In the genomic region with DNA sequence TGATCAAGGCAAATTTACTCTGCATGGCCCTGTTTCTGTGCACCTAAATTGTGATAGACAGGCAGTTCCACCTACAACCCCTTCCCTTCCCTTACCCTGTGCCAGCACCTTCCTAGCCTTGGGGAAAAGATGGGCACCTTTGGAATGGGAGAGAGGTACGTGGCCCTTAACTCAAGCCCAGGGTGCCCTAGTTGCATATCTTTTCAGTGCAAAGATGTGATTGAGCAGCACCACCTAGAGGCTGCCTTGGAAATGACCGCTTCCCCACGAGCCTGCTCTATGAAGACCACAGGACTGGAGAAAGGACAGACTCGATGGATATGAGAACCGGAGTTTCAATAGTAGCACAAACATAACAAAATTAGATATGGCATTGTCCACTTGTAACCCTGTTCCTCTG, we compare ENCODE assay signal across 8 mouse cellular contexts. TPM values are rescaled to one million over a fixed set of nuclear protein-coding genes. Genes with fewer than 3 reads are reported as not detected.
DNase-seq lines count a peak whose midpoint lies in the region; ATAC-seq and TF ChIP-seq lines count a peak whose summit lies in the region.

No protein-coding gene starts in this region.

- no peak overlapping the region for H3K9ac ChIP-seq in heart, postnatal 0 days (replicated peaks; ENCODE audit: low read depth, low read length)
- no peak overlapping the region for H3K9ac ChIP-seq in liver, embryonic 14.5 days (replicated peaks)
- H3K9ac ChIP-seq in neural tube, embryonic 12.5 days = no peak overlapping the region

- H3K4me2 ChIP-seq in heart, postnatal 0 days (ENCODE audit: low read depth, low read length) = no peak overlapping the region
- H3K4me2 ChIP-seq in liver, embryonic 14.5 days (ENCODE audit: low read depth) = no peak overlapping the region
- H3K4me2 ChIP-seq in neural tube, embryonic 12.5 days (replicated peaks) = no peak overlapping the region

- WGBS in heart, postnatal 0 days = 5% methylated on average over 5 of the region's 5 CpGs
- 8% methylated on average over 5 of the region's 5 CpGs for WGBS in liver, embryonic 14.5 days (ENCODE audit: insufficient replicate concordance)
- WGBS in neural tube, embryonic 12.5 days = 17% methylated on average over 5 of the region's 5 CpGs

- H3K9me3 ChIP-seq in heart, postnatal 0 days (replicated peaks; ENCODE audit: control insufficient read depth, low read length) = no peaks in the 10 kb centered on the region
- no peaks in the 10 kb centered on the region for H3K9me3 ChIP-seq in liver, embryonic 14.5 days (ENCODE audit: control insufficient read depth, low read length)
- H3K9me3 ChIP-seq in neural tube, embryonic 12.5 days = no peaks in the 10 kb centered on the region

- no peaks in the 10 kb centered on the region for H3K4me1 ChIP-seq in embryonic fibroblast, embryonic 13.5 days (ENCODE audit: control insufficient read depth, insufficient read depth, low read length)
- H3K4me1 ChIP-seq in heart, postnatal 0 days (ENCODE audit: control insufficient read depth, insufficient read depth) = no peaks in the 10 kb centered on the region
- no peaks in the 10 kb centered on the region for H3K4me1 ChIP-seq in liver, embryonic 14.5 days (replicated peaks; ENCODE audit: control insufficient read depth in 2 of 2, insufficient read depth in 2 of 2, low read length in 1 of 2)
- no peaks in the 10 kb centered on the region for H3K4me1 ChIP-seq in neural tube, embryonic 12.5 days

- H3K27ac ChIP-seq in embryonic fibroblast, embryonic 13.5 days (ENCODE audit: insufficient read depth, low read length) = no peak overlapping the region
- H3K27ac ChIP-seq in heart, postnatal 0 days (ENCODE audit: low read depth) = no peak overlapping the region
- no peak overlapping the region for H3K27ac ChIP-seq in liver, embryonic 14.5 days
- H3K27ac ChIP-seq in neural tube, embryonic 12.5 days = no peak overlapping the region

- no peaks in the 10 kb centered on the region for H3K36me3 ChIP-seq in heart, postnatal 0 days (replicated peaks; ENCODE audit: control insufficient read depth, insufficient read depth, low read length)
- H3K36me3 ChIP-seq in liver, embryonic 14.5 days (replicated peaks; ENCODE audit: control insufficient read depth, insufficient read depth, low read depth) = no peaks in the 10 kb centered on the region
- no peaks in the 10 kb centered on the region for H3K36me3 ChIP-seq in neural tube, embryonic 12.5 days

- no peaks in the 10 kb centered on the region for H3K27me3 ChIP-seq in heart, postnatal 0 days (ENCODE audit: control insufficient read depth, insufficient read depth, low read length)
- H3K27me3 ChIP-seq in liver, embryonic 14.5 days (ENCODE audit: control insufficient read depth, insufficient read depth, low read length) = no peaks in the 10 kb centered on the region
- no peaks in the 10 kb centered on the region for H3K27me3 ChIP-seq in neural tube, embryonic 12.5 days (replicated peaks)

- TF ChIP-seq EP300 in heart, postnatal 0 days (IDR thresholded peaks at IDR 0.05; ENCODE audit: low read depth) = no peak
- no peak for TF ChIP-seq EP300 in liver, embryonic 14.5 days (IDR thresholded peaks at IDR 0.05; ENCODE audit: low read depth)

- TF ChIP-seq CTCF in embryonic fibroblast, embryonic 13.5 days (IDR thresholded peaks at IDR 0.05; ENCODE audit: borderline replicate concordance, insufficient read depth, low read length) = peak; percentile 73; the same call in 1 of the 2 replicates
- TF ChIP-seq CTCF in heart, postnatal 0 days (IDR thresholded peaks at IDR 0.05; ENCODE audit: low read depth) = peak; percentile 87
- peak; percentile 86 for TF ChIP-seq CTCF in liver, embryonic 14.5 days (IDR thresholded peaks at IDR 0.05; ENCODE audit: low read depth)

- ATAC-seq in heart, postnatal 0 days (ENCODE audit: insufficient read depth, low read depth) = peak; percentile 47; the same call in 1 of the 2 replicates
- 0 out of 2 replicates have a peak, but pooled peaks have one; percentile 13 for ATAC-seq in liver, embryonic 14.5 days (ENCODE audit: insufficient read depth)
- 0 out of 2 replicates have a peak, but pooled peaks have one; percentile 58 for ATAC-seq in neural tube, embryonic 12.5 days (ENCODE audit: low FRiP score, low read depth)

- no peak for TF ChIP-seq POLR2A in embryonic fibroblast, embryonic 13.5 days (IDR thresholded peaks at IDR 0.05; ENCODE audit: low read depth, low read length)

- H3K4me3 ChIP-seq in embryonic fibroblast, embryonic 13.5 days (ENCODE audit: insufficient read depth, low read length) = no peak overlapping the region
- H3K4me3 ChIP-seq in heart, postnatal 0 days (ENCODE audit: low read depth, low read length) = no peak overlapping the region
- H3K4me3 ChIP-seq in liver, embryonic 14.5 days (ENCODE audit: insufficient read depth in 1 of 2, low read depth in 2 of 2, low read length in 2 of 2) = no peak overlapping the region
- H3K4me3 ChIP-seq in neural tube, embryonic 12.5 days = no peak overlapping the region

- peak; percentile 83 for DNase-seq in CD4-positive, CD25-positive, alpha-beta regulatory T cell, adult 2 months (ENCODE audit: low read depth, low spot score)
- peak; percentile 29 to 52 for DNase-seq in adrenal gland, postnatal 4 days (ENCODE audit: low spot score in 2 of 2)
- peak; percentile 67 for DNase-seq in heart, postnatal 0 days (ENCODE audit: low spot score)
- peak; percentile 74 to 85 for DNase-seq in kidney, postnatal 25 days
- peak in 1 of 3 experiments; percentile 37 for DNase-seq in liver, embryonic 14.5 days (ENCODE audit: low read depth in 3 of 3, low spot score in 3 of 3)
- peak; percentile 46 for DNase-seq in testis, postnatal 14 days (ENCODE audit: low spot score)

RNA-seq across cellular contexts. Expression of a gene that starts 8.1 kb away (rescaled TPM):
- 10 to 100 TPM; 11.0 to 11.2 TPM for total RNA-seq in adrenal gland, postnatal 4 days (2021)
- polyA plus RNA-seq in embryonic fibroblast, embryonic 13.5 days (2011; ENCODE audit: insufficient read length, low read depth, missing spikeins) = 4.9 and 6.0 TPM in 2 replicates
- 5.6 and 7.3 TPM in 2 replicates for total RNA-seq in heart, postnatal 0 days (2014; rRNA removed; ENCODE audit: low replicate concordance)
- polyA plus RNA-seq in heart, postnatal 0 days (2015; fragmentation: Nextera tagmentation; extraction: Ambion mirVana) = 0.73 and 0.92 TPM in 2 replicates
- polyA plus RNA-seq in liver, embryonic 14.5 days (2012; rRNA removed) = 2.2 and 2.8 TPM in 2 replicates
- 1.5 and 1.9 TPM in 2 replicates for polyA plus RNA-seq in liver, embryonic 14.5 days (2014; fragmentation: Nextera tagmentation; extraction: Ambion mirVana)
- 2.0 and 2.3 TPM in 2 replicates for polyA plus RNA-seq in neural tube, embryonic 12.5 days (2016; fragmentation: Nextera tagmentation; extraction: Ambion mirVana)
